Mouse (Mus musculus): ENCODE results near the gene Myo1b.
A peak's percentile ranks its signal among the peaks of the same experiment; 100 is the strongest.

The Myo1b gene

DNA sequence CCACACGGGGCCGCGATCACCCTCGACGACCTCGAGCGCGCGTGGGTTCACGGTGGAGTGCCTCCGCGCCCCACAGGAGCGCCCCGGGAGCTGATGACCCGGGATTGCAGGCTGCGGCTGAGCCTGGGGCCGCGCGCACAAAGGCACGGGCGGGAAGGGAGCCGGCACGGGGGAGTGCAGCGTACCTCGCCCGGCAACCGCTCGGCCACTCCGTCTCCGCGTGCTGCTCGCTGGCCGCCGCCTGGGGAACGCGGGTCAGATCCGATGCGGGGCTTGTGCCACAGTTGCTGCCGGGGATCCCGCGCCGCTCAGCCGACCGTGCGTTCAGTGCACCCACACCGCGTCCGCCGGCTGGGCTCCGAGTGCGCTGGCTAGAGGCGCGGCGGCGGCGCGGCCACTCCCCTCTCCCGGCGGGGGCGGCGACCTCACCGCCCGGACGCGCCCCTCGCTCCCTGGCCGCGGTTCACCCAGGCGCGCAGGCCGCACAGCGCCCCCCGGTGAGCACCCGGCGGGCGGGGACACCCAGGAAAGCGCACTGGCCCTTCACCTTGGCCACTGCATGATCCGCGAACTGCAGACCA lies at the start of gene Myo1b:
Gene Myo1b (minus strand): TSS at position 496 of the 581 bp plus-strand sequence.
- DNase-seq (ENCODE audit: low spot score): peak; percentile 69

GRCm38 (mm10) chr1:51964647-51965046 lies 48.8 kb upstream of the Myo1b start:
- DNase-seq (ENCODE audit: low spot score): no peak

DNA sequence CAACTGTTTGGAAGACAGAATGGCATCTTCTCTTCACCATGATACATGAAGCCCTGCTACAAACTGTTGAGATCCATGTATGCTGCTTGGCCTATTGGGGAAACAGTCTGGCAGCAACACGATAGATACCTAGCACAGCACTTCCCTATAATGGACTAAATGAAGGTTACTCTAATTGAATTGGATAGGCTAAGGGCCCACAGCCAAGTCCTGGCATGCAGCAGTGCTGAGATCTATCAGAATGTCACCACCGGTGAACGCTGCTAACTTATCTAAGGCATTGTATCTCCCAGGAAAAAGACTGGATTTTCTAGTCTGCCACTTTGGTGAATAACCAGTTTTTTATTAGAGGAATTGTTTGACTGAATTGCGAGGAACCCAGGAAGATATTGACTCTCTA lies 31.2 kb upstream of the Myo1b start:
- DNase-seq (ENCODE audit: low spot score): no peak

GRCm38 (mm10) chr1:51944755-51945154 lies 28.9 kb upstream of the Myo1b start:
- no peak for DNase-seq (ENCODE audit: low spot score)

- no peak for DNase-seq (ENCODE audit: low spot score)
Measured at GRCm38 (mm10) chr1:51938357-51938756, 22.5 kb upstream of the Myo1b start.

GRCm38 (mm10) chr1:51935006-51935405 lies 19.1 kb upstream of the Myo1b start:
- DNase-seq (ENCODE audit: low spot score): no peak

DNA sequence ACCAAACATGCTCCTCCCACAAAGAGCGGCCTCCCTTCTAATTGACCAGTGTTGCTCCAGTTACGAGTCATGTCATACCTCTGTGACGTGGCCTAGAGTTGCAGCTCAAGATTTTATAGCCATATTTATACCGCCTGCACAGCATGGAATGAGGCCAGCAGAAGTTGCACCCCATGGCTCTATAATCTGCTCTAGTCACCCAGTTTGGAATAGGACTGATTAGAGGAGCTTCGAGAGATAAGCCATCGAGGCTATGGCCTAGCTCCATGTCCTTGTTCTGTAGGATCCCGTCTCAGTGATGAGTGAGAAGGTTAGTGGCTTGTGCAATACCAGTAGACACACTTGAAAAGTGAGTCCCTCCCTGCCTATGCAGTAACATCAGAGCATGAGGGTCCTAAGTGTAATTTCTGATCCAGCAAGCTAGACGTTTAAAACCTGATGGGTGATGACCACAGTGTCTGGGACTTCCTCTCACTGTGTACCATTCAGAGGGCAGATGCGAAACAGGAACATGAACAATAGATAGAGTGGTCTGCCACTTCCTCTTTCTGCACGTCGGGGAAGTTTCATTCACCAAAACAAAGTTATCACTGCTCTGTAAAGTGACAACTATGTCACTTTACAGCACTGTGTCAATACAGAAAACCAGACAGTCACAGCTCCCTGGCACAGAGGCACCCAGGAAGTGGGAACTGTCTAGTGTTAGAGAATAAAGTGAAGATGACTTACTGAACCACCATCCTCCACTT lies 18.5 kb upstream of the Myo1b start:
- DNase-seq (ENCODE audit: low spot score): no peak

DNA sequence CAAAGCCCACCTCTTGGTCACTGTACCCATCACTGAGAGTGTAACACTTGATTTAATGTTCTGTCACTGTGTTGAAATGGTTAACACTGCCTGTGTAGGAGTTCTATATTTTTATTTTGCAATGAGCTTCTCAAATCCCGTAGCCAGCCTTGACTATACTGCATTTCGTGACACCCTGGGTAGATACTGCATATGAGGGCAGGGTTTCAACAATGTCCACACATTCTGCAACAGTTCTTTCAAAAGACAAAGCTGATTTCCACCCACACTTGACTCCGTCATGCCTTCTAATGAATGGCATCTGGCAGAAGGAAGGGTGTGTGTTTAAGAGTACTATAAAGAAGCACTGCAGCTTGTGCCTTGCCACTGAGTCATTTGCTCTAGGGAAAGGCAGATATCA lies 17.0 kb upstream of the Myo1b start:
- no peak for DNase-seq (ENCODE audit: low spot score)

DNA sequence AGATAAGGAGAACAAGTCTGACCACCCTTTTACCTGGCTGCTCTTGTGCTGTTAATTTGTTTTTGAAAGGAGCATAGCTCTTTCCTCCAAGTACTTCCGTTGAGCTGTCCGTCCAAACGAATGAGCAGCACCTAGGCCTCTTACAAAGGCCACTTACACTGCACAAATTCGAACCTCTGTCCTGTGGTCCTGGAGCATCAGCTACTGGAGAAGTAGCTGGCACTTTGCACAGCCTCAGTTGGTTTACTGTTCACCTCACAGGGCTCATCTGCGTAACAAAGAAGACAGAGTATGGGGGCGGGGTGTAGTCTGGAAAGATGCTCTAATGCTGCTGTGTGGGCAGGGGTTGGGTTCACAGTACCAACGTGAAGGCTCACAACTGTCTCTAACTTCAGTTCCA lies 15.7 kb upstream of the Myo1b start:
- no peak for DNase-seq (ENCODE audit: low spot score)

DNA sequence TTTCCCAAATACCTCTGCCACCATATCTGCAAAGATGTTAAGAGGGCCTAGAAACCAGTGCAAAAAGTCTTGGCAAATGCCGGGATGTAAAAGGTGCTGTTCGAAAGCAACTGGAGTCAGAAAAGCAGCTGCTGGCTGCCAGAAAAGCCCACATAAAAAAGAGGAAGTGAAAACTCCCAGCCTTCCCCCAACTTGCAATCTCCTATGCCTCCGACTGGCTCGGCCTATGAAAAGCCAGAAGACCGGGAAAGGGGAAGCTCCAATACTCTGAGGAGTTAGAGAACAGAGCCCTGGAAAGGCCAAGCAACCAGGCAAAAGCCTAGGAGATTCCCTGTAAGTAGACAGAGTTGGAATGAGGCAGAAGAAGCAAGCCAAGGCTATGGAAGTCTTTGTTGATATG lies 14.7 kb upstream of the Myo1b start:
- DNase-seq (ENCODE audit: low spot score): no peak

- DNase-seq (ENCODE audit: low spot score): no peak
Measured at GRCm38 (mm10) chr1:51929557-51929956, 13.7 kb upstream of the Myo1b start.

DNA sequence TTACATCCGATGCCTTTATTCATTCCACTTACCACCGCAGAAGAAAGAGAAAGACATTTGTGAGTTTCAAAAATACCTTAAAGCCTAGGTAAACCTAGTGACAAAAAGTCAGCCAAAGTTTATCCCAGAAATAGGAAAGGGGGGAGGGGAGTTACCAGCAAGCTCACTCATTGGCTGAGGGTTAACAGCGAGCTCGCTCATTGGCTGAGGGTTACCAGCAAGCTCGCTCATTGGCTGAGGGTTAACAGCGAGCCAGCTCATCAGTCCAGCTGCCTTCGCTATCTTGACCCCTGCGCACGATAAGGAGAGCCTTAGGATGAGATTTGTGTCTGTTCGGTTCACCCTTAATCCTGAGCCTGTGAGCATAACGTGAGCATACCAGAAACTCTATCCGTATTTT lies 6.9 kb upstream of the Myo1b start:
- DNase-seq (ENCODE audit: low spot score): no peak

GRCm38 (mm10) chr1:51916276-51916675 lies 405 bp upstream of the Myo1b start:
- DNase-seq (ENCODE audit: low spot score): no peak

GRCm38 (mm10) chr1:51915051-51915575 lies 758 bp downstream of the Myo1b start:
- peak; percentile 67 for DNase-seq (ENCODE audit: low spot score)

GRCm38 (mm10) chr1:51914095-51914494 lies 1.8 kb downstream of the Myo1b start:
- DNase-seq (ENCODE audit: low spot score): no peak

GRCm38 (mm10) chr1:51913071-51913814 lies 2.6 kb downstream of the Myo1b start:
- DNase-seq (ENCODE audit: low spot score): no peak

- no peak for DNase-seq (ENCODE audit: low spot score)
Measured at GRCm38 (mm10) chr1:51911331-51911730, 4.5 kb downstream of the Myo1b start.

DNA sequence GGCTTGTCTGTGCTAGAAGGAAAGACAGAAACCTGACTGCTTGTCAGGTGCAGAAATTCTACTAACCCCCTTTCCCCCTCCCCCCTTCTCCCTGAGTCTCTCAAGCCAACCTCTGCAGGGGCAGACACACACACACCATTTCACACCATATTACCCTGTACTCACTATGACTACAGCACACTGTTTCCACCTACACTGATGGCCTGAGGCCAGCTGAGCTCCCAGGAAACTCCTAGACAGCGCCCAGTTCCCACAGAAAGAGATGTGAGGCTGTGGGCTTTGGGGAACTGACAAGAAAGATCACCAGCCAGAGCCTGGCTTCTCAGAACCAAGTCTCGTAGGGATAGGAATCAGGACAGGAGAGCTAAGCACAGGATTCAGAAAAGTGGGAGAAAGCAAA lies 6.7 kb downstream of the Myo1b start:
- DNase-seq (ENCODE audit: low spot score): no peak

DNA sequence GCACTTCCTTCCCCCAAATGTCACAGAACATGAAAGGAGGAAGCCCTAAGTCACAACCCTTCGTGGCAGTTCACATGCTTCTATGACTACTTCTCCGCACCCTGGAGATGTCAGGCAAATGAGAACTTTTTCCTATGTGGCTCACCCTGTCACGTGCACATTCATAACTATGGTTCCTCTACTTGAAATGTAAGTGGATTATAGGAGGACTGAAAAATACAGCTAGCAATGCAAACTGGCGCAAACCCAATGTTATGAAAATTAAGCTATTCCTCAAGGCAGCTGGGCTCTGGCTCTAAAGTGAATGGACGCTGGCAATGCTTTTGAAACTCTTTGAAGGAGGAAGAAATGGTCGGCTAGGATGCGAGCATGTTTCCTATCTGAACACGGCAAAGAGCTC lies 8.1 kb downstream of the Myo1b start:
- no peak for DNase-seq (ENCODE audit: low spot score)

- no peak for DNase-seq (ENCODE audit: low spot score)
Measured at GRCm38 (mm10) chr1:51906206-51906906, 9.5 kb downstream of the Myo1b start.

GRCm38 (mm10) chr1:51905073-51905472 lies 10.8 kb downstream of the Myo1b start:
- no peak for DNase-seq (ENCODE audit: low spot score)

GRCm38 (mm10) chr1:51897160-51897572 lies 18.7 kb downstream of the Myo1b start:
- DNase-seq (ENCODE audit: low spot score): no peak
